Mouse (Mus musculus) layer of hippocampus, postnatal 36 days (tissue): ENCODE results near the gene Ndufs3. TPM values are rescaled to one million over a fixed set of nuclear protein-coding genes. Genes with fewer than 3 reads are reported as not detected.
A peak's percentile ranks its signal among the peaks of the same experiment; 100 is the strongest.

ENCODE experiments used
- DNase-seq, 2 experiments: peaks; one replicate each; pipeline ENCODE4 v3.0.0; 2022
- total RNA-seq, 2 experiments: library from RNA; stranded (reverse); gene quantifications; 2 replicates each; pipeline ENCODE4 v1.2.3; 2021

Gene Ndufs3
- 100 to 1,000 TPM; 228 to 253 TPM for total RNA-seq

DNA sequence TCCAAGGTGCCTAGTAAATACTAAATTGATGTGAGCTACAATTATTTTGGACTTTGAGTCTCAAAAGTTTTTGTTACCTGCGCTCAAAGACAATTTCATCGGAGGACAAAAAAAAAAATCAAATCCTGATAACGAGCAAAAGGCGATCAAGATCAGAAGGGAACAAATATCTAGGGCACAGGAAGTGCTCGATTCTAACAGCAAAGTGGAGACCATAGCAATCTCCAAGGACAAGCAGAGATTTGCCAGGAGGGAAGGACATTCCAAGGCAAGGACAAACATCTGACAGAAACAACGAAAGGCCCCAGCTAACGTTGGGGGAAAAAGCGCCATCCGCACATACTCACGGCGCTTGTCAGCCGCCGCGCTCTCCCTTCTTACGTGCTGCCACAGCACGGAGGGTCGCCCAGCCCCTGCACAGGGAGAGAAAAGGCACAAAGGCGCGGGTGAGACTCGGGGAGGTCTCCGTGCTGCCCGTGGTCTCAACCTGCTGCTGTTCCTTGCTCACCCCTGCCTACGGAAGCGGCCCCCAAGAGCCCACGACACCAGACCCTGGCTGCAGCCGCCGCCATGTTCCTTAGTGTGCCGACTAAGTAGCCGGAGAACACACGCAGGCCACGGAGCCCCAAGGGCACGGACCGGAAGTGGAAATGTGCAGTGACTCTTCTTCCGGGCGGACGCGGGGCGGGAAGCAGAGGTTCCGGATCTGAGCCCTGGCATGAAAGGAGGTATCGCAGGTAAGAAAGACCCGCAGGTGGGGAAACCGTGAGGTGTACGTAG lies at the start of gene Ndufs3, which contains the start of gene Kbtbd4:
Gene Ndufs3, minus strand, starts transcription at position 752 of the 780 bp plus-strand sequence.
Gene Kbtbd4, plus strand, starts transcription at position 665 of the 780 bp plus-strand sequence.
- peak; percentile 86 to 87 for DNase-seq

DNA sequence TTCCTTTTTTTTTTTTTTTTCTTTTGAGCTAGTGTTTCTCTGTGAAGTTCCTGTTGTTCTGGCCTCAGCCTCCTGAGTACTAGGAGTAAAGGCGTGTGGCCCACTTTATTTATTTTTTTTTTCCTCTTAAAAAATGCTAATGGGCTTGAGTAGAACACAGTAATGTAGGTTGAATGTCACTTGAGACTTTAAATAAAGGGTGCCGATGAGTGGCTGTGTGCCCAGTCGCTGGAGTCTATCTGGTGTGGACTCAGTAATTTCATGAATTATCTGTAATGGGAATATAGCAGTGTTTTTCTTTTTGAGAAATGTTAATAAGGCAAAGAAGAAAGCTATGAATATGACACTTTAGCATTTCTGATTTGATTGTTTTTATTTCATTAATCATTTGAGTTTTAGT lies 48.8 kb upstream of the Ndufs3 start:
- no peak for DNase-seq

DNA sequence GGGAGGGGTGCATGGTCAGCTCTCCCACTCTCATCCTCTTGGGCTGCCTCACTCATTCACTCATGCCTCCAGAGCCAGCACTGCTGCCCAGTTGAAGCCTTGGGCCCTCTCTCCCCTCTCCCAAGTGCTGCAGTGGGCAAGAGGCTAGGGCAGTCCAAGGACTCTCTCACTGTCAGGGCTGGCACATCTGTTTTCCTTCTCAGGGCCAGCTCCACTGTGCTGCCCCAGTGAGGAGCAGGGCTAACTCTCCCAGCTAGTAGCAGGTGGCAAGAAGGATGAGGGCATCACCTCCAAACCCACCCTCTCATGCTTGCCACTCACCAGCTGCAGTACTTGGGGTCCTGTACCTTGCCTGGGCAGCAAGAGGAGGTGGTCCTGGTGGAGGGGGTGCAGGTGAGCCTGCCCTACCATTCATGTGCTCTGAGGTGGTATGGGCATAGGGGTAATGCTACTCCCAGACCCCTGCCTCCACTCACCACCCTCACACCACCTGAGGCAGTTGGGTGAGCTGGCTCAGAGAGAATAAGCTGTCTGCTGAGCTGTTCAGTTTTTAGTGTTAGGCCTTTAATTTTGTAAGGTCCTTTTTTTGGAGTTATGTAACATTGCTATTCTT lies 46.1 kb upstream of the Ndufs3 start:
- DNase-seq, result no peak

DNA sequence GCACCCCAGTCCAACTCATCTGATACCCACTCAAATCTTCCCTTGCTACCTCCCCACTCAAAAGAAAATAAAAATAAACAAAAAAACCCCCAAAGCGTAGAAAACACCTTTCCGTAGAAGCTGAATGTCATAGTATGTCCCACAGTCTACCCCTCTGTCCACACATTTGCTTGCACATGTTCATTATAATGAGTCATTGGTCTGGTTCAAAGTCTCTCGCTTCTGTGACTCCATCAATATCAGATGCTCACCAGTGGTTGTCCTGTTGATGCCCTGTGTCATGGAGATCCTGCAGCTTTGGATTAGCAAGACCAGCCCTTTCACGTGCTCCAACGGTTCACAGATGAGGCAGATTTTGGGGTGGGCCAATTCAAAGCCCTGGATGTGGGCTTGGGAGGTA lies 45.5 kb upstream of the Ndufs3 start:
- no peak for DNase-seq

DNA sequence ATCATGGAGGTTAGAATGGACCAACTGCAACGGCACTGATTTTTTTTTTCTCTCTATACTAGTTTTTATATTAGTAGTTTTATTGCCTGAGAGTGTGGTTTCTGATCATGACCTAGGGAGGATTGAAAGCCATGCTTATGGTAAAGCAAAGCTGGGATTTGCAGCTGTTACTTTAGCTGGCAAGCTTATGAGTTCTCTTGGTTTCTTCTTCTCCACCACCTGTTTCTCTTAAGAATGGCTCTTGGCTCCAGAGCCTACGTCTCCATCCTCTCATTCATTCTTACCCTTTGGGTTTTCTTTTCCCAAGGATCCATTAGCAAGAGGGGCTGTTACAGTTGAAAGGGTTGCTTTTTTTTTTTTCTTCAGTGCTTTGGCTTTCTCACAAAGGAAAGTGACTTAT lies 37.1 kb upstream of the Ndufs3 start:
- DNase-seq, result no peak

DNA sequence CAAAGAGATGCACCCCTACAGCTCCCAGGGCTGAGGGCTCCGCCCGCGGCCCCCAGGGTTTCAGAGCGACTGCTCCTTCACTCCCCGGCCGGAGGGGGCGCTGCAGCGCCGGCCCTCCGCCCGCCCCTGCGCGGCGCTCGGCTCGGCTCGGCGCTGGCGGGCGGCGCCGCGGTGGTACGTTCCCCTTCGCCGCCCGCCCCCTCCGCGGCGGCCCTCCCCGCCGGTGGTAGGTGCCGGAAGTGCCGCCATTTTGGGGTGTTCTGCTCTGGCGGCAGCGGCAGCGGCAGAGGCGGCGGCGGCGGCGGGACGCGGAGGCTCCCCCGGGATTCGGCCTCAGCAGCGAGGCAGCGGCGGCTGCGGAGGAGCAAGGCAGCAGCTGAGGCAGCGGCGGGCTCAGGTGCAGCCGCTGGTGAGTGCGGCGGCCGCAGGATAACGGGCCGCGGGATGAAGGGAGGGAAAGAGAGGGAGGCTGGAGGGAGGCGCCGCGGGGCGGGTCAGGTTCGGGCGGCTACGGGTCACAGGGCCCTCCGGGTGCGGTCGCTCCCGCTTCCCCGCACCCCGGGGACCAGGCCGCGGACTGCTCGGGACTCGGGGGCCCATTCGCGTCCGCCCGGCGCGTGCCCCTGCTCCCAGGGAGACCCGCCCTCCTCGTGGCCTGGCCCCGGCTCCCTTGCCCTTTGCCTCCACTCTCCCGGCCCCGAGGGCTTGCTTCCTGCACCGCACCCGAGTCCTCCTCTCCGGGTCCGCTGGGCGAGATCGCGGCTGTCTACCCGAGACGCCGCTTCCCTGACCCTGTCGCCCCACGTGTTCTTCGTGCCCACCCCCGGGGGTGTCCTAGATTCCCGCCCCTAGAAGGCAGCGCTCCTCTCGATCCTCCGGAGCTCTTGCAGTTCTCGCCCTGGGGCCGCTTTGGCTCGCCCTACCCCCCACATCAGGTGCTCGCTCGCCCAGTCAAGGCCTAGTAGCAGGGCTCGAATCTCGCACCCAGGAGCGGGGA lies 35.9 kb upstream of the Ndufs3 start, which contains the start of gene Celf1:
Gene Celf1, plus strand, starts transcription at position 150 of the 997 bp plus-strand sequence.
- peak; percentile 77 to 83 for DNase-seq

DNA sequence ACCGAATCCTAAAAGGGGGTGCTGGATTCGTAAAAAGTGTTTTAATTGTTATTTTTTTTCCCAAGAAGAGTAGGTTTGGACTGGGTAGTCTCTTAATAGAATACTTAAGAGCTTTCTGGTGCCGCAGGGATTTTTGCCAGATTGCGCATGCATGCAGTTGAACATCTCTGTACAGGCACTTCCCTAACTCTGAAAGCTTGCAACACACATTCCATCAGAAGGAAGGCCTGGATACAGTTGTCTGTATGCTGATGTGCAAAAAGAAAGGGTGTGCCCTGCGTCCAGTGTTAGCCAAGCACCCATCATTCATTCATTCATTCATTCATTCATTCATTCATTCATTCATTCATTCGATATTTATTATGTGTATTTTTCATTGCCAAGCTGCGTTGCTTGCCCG lies 35.1 kb upstream of the Ndufs3 start:
- no peak for DNase-seq

DNA sequence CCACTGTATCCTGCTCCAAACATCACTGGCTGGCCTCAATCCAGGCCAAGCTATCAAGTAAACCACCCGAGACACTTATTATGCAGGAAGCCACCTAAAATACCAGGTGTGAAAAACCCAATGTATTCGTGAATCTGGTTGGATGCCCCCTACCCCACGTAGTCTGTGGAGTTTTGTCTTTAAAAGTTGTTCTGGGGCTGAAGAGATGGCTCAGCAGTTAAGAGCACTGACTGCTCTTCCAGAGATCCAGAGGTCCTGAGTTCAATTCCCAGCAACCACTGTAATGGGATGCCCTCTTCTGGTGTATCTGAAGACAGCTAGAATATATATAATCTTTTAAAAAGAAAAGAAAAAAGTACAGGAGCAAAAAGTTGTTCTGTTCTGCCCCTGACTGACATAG lies 33.7 kb upstream of the Ndufs3 start:
- DNase-seq, result no peak

DNA sequence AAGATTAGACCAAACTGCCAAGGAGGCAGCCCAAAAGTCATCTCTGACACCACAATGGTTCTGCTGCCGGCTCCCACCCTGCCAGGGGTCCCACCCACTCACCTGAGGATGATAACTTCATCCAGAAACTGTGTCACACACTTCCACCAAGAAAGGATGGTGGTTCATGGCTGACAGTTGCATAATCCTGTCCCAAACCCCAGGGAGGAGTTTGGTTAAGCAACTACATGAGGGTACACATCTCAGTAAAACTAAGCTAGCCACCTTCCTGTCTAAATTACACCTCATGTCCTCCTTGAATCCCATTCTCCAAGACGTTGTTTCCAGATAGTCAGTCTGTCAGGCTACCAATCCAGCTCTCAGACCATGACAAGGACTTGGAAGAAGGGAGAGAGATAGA lies 27.6 kb upstream of the Ndufs3 start:
- DNase-seq, result no peak

DNA sequence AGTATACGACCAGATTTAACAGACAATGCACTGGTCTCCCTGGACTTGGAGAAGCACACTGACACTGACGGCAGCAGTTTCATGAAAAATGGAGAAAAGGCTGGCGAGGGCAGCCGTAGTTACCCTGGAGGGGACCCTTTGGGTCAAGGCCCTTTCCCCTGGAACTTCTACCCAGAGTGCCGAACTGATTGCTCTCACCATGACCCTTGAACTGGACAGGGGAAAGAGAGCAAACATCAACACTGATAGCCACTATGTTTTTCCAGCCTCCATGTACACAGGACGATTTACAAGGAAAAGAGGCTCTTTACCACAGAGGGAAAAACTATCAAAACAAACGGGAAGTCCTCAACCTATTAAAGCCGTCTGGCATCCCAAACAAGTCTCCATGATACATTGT lies 27.2 kb upstream of the Ndufs3 start:
- no peak for DNase-seq

DNA sequence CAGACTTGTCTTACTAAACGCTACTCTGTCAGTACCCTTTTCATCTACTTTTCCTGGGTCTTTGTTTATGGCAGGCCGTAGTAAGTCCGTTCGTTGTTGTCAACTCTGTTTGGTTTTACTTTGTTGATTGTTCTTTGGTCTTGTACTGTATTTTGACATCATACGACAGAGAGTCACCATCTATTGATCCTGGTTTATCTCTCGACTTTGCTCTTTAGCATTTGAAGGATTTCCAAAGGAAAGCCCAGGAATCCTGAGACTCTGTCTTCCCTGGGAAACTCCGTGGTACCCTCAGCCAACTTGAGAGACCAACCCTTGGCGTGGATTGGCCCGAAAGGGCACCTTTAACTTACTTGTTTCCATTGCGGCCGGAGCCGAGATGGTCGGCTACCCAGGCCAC lies 23.9 kb upstream of the Ndufs3 start:
- DNase-seq, result no peak

DNA sequence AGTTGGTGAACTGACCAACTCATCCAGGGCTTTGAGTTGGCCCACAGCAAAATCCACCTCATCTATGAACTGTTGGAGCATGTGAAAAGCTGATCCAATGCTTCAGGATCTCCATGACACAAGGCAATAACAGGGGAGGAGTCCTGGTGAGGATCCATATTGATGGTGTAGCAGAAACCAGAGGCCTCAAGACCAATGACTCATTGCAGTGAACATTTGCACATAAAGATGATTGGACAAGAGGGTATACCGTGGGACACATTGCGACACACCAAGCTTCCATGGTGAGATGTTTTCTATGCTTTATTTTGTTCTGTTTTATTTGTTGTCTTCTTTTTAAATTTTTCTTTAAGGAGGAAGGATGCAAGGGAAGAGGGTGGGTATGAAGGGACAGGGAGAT lies 18.0 kb upstream of the Ndufs3 start:
- no peak for DNase-seq

DNA sequence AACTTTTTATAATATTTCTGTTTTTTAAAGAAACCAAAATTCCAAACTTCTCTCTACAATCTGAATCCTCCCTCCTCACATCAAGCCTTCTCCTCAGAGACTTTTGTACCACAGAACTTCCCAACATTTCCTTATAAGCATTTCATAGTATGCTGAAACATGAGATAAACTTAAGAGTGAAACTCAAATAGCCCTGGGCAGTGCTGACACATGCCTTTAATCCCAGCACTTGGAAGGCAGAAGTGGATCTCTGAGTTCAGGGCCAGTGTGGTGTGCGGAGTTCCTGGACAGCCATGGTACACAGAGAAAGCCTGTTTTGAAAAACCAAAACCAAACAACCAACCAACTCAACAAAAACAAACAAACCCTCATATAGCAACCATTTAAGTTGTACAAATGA lies 16.6 kb upstream of the Ndufs3 start:
- no peak for DNase-seq

DNA sequence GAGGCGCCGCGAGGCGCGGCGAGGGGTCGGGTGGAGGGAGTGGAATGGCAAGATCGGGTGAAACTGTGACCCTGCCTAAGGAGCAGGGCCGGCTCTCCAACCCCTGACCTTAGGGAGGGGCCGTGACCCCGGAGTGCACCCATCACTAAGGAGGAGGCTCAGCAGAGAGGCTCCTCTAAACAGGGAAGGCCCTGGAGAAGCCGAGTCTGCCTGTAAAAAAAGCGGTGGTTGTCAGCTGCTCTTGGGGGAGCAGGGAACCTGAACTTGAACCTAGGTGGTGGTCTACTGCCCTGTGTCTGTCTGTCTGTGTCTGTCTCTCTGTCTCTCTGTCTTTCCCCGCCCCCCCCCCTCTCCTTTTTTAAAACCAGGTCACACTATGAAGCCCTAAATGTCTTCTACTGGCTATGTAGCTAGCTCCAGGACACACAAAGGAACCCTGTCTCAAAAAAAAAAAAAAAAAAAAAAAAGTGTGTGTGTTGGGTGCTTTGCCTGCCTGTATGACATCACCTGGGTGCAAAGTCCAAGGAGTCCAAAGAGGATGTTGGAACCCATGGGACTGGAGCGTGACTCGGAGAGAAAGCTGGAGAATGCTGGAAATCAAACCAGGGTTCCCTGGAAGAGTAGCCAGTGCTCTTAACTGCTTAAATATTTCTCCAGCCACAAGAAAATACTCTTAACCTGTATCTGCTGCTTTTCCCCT lies 13.5 kb upstream of the Ndufs3 start:
- DNase-seq, result no peak

DNA sequence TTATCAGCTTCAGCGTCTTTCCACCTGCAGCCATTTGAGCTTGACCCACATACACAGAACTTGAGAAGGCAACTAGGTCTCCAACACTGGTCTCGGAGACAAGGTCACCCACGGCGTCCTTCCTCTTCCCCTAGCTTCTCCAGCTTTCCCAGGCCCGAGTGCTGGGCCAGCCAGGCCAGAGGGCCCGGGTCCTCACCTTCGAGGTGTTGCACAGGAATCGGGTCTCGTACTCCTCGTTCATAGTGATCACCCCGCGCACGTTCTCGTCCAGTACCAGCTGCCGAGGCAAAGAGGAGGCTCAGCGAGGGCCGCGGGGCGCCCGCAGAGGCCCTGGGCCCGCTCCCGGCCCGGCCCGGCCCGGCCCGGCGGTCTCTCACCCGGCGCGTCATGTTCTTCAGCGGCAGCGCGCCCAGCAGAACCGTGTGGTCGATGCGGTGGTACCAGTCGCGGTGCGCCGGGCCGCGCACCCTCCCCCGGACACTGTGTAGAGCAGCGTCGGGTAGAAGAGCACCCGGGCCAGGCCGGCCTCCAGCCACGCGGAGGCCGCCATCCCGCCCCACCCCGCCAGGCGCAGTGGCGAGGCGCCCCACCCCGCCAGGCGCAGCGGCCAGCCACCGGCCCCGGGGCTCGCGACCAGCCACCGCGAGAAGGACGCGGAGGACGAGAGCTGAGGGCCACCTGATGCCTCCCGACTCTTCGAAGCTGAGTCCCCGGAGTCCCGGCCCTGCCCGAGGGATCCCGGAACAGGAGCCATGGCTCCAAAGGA lies 12.8 kb upstream of the Ndufs3 start:
- DNase-seq, result peak; percentile 57 to 59

DNA sequence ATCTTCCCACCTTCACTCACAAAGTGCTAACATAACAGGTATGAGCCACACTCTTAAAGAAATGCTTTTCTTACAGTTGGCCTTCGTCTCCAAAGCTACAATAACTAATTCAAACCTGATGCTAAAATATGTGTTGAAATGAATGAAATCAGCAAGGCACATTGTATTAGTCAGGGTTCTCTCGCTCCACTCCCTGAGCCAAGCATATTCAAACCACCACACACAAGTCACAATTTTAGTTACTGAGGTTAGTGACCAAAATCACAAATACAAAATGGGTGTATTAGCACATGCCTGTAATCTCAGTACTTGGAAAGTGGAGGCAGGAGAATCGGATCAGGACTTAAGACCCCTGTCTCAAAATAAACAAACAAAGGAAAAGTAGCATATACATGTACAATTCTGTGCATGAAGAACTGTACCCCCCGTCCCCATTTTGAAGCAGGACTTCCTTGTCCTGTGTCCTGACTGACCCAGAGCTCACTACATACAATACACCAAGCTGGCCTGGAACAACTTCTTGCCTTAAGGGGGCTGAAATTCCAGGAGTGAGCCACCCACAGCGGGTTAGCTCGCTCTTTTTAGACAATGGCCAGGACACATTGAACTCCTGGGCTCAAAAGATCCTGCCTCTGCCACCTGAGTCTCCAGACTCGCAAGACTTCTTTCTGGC lies 12.1 kb upstream of the Ndufs3 start:
- no peak for DNase-seq

DNA sequence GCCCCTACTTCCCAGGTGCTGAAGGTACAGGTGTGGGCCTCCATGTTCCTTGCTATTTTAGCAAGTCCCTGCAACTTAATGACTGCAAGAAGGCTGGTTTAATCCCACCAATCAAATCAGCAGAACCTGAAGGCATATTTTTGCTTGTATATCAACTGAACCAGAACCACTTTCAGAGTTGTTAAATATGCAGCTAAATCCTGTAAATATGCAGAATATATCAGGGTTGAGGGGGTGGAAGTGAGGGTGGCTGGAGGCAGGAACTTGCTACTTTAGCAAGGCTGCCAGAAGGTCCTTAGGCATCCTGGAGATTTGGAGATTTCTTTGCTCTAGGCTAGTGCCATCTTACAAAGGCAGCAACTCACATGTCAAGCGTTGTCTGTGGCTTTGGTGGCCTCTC lies 10.9 kb upstream of the Ndufs3 start:
- no peak for DNase-seq

DNA sequence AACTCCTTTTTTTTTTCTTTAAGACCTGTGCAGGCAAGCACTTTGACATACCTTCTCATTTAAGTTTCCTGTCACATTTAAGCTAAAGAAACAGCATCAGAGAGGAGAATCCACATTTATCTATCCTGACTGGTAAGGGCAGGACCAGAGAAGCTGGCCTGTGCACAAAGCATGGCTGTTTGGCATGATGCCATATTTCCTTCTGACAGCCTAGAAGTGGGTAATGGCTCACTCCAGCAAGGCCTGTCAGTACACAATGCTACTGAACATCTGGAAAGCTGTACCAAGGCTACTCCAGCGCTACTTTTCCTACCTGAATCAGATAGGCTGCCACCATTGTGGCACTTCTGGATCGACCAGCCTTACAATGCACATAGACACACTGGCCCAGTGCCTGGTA lies 9.0 kb upstream of the Ndufs3 start:
- DNase-seq, result no peak

DNA sequence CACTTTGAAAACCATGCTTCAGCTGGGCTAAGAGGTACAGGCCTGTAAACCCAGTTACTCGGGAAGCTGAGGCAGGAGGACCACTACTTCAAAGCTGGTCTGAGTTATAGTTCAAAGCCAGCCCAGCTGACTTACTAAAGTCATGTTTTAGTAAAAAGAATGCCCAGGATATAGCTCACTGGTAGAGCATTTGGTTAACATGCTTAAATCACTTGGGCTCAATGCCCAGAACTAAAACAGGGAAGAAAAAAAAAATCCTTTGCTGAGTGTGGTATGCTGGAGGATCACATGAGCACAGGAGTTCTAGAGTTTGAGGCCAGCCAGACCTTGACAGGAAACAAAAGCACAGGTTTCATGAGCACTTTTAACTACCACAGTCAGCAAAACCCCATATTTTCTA lies 7.0 kb upstream of the Ndufs3 start:
- DNase-seq, result no peak

DNA sequence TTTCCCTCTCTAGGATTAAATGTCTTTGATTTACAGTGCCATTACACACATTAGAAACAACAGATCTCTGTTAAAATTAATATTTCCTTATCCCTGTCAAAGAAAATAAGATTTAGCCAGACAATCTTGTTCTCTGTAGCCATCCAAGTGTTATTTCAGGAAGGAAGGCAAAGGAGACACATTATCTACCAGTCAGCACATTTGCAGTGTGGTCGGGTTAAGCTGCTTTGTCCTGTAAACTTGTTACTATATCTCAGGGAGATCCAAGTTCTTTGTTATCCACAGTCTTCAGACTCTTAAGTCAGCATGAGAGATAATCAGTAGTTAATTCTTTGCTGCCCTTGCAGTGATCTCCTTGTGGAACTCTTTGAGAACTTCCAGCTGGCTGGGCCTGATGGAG lies 6.2 kb upstream of the Ndufs3 start:
- DNase-seq, result no peak

DNA sequence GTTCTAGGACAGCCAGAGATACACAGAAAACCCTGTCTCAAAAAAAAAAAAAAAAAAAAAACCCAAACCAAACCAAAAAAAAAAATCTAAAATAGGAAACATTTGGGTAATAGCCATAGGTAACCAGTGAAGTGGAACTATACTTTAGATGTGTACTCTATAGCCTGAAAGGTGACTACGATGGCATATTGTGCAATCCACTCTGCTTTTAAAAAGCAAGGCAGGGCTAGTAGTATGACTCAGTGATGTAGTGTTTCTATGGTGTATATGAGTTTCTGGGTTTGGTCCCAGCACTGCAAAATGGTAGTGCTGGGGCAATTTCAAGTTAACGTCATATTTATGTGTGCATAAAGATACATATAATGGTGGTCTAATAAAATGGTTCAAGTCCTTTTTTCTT lies 2.1 kb upstream of the Ndufs3 start:
- no peak for DNase-seq
